Mouse (Mus musculus) adrenal gland, adult 8-10 months (tissue): Measurements from ENCODE around the gene Specc1l. TPM values are rescaled to one million over a fixed set of nuclear protein-coding genes. Genes with fewer than 3 reads are reported as not detected.
"Not testable (repeated sequence)": the region's sequence is repeated elsewhere in the genome, so short reads cannot be mapped to it uniquely, and the experiment has no call there.

Source experiments
- DNase-seq: peaks from one replicate; pipeline ENCODE4 v3.0.0; 2022
- total RNA-seq, 4 experiments: library from RNA; stranded (reverse); gene quantifications; 2 replicates each; pipeline ENCODE4 v1.2.4; 2022

Gene Specc1l
- total RNA-seq, 4 experiments from 2014 or later: 62.7 to 81.0 (median 64.4) TPM

DNA sequence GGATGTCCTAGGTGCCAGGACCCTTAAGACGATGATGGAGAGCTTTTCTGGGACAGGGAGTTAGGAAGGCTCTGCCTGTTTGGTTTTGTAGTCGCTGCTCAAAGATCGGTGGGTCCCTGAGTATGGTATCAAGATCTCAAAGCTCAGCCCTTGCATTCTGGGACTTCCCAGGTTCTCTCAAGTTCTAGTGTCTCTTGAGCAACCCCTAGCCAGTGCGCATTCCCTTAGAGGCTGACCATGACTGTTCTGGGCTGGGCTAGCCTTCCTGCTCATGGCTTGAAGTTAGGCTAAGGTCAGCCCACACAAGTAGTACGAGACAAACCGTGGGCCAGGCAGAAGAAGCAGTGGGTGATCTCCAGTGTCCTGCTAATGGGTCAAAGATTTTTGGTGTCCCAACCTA lies 106.3 kb downstream of the Specc1l start:
- no peak for DNase-seq

- no peak for DNase-seq
Observed at GRCm38 (mm10) chr10:75320321-75320720, 108.4 kb downstream of the Specc1l start.

- no peak for DNase-seq
Observed at GRCm38 (mm10) chr10:75322966-75323365, 111.1 kb downstream of the Specc1l start.

DNA sequence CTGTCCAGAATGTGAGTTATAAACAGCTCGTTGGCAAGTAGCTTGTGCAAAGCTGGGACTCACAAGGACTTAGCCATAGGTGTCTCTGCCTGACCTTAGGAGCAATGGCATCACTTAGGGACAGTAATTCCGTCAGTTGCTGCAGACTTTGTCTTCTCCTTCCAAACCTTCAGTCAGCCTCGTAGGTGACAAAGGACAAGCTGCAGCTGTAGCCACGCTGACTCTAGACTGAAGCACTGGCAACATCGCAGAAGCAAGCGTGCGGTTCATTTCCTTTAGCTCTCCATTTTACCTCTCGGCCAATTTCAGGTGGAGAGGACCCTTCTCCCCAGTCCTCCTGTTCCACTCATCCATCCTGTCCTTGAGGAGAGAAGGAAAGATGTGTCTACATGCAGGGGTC lies 112.1 kb downstream of the Specc1l start:
- no peak for DNase-seq

DNA sequence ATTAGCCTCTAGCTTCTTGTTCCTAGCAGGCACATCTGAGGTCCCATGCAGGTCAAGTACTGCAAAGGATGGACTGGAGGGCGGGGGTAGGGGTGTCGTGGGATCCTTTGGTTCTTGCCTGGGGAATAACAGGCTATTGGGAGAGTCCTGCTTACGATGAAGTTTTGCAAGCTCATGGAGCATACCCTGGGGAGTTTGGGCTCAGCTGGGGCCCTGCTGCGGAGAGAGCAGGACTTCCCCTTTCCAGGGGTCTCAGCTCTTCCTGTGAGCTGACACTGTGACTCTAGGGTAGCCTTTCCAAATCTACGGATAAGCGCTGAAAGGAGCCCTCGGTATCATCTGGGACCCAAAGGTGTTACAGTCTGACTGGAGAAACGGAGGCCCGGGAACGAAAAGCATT lies 112.5 kb downstream of the Specc1l start:
- DNase-seq: no peak

GRCm38 (mm10) chr10:75325821-75326220 lies 113.9 kb downstream of the Specc1l start:
- no peak for DNase-seq

DNA sequence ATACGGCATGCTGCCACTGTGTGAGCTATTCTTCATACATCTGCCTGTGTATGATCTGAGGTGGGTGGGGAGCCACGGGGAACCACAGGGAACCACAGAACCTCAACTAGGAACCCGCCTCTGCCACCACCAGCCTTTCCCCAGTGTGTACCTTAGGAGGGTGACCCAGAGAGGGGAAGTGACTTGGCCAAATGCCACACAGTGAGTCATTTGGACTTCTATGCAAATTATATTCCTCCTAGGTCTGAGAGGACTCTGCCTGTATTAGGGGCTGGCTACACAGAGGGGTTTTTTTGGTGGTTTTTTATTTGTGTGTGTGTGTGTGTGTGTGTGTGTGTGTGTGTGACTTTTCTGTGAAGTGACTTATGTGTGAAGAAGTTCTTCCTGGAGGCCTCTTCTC lies 114.7 kb downstream of the Specc1l start:
- DNase-seq: no peak

- no peak for DNase-seq
Observed at GRCm38 (mm10) chr10:75327081-75327480, 115.2 kb downstream of the Specc1l start.

- DNase-seq: no peak
Observed at GRCm38 (mm10) chr10:75328201-75328704, 116.4 kb downstream of the Specc1l start.

DNA sequence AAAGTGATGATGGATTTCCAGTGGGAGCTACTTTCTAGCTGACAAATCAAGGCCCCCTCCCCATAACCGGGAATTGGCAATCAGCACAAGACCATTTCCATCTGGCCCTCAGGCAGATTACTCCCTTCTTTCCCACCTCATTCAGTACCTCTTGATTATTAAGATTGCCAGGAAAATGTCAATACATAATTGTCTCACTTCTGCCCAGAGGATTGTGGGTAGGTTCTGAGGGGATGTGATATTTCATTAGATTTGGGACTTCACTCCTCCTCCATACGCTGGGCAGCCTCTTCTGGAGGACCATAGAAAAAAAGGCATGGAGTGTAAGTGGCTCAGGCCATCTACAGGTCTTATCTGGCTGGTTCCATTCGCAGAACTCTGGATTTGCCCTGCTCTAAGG lies 120.4 kb downstream of the Specc1l start:
- DNase-seq: no peak

GRCm38 (mm10) chr10:75333176-75333776 lies 121.4 kb downstream of the Specc1l start:
- no peak for DNase-seq

- no peak for DNase-seq
Observed at GRCm38 (mm10) chr10:75334175-75334574, 122.3 kb downstream of the Specc1l start.

GRCm38 (mm10) chr10:75335075-75335474 lies 123.2 kb downstream of the Specc1l start:
- no peak for DNase-seq

- no peak for DNase-seq
Observed at GRCm38 (mm10) chr10:75337231-75337630, 125.4 kb downstream of the Specc1l start.

DNA sequence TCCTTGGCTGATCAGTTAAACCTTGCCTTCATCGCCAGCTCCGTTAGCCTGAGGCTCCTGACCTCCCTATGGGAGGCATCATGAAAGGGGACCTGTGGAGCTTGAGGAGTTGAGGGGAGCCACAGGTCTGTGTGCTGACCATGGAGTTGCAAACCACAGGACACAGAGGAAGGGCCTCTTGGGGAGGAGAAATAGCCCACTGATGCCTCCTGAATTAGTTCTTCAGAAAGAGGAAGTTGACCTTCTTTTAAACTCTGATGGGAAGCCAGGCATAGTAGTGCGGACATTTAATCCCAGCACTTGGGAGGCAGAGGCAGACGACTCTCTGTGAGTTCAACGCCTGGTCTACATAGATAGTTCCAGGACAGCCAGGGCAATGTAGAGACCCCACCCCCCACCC lies 127.0 kb downstream of the Specc1l start:
- DNase-seq: no peak

- DNase-seq: no peak
Observed at GRCm38 (mm10) chr10:75339377-75339776, 127.5 kb downstream of the Specc1l start.

DNA sequence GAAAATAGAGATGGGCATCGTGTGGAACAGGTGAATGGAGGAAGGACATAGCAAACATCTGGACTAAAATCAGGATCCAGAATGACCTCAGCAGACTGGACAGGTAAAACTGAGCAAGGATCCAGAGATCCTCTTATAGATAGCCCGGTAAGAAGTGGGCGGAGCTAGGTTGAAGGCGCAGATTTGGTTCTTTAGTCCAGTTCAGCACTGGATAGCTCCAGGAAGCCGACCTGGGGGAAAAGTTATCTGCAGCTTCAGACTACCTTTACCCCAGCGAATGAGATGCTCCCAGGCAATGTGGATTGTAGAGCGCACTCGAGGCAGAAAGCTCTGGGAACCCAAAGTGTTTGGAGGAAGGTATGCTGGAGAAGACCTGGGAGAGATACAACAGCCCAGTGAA lies 130.1 kb downstream of the Specc1l start:
- DNase-seq: no peak

DNA sequence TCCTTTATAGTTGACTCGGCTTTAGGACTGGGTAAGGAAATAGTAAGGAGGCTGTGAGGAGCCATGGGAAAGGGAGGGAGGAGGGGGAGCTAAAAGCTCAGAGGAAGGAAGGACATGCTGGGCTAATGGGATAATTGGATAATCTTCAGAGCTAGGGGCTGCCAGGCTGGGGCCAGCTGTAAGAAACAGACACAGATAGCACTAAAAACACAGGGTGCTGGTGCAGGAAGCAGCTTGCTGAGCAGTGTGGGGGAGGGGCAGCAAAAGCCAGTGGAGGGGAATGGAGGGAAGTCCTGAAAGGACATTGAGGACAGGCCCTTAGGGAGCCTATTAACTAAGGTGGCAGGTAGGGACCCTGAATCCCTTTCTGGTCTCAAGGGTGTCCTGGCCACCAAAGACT lies 132.7 kb downstream of the Specc1l start:
- not testable (repeated sequence) for DNase-seq

GRCm38 (mm10) chr10:75345265-75345664 lies 133.4 kb downstream of the Specc1l start:
- DNase-seq: no peak

DNA sequence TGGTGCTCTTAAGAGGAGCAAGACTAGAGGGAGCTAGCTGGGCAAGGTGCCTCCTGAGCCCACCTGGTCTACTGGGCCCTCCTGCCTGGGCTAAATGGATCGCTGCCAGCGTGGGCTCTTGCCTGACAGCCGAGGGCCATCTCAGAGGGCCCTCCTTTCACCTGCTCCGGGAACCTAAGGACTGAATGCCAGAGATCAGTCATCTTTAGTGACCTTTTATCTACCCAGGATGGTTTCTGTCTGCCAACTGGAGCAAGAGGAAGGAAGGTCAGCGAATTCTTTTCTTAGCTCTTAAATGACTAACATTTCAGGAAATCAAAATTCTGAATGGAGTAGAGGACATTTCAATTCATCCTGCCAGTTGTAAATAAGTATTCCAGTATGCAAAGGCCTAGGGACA lies 138.7 kb downstream of the Specc1l start:
- no peak for DNase-seq

- DNase-seq: no peak
Observed at GRCm38 (mm10) chr10:75352541-75352940, 140.7 kb downstream of the Specc1l start.

GRCm38 (mm10) chr10:75353838-75354241 lies 142.0 kb downstream of the Specc1l start:
- not testable (repeated sequence) for DNase-seq

- DNase-seq: no peak
Observed at GRCm38 (mm10) chr10:75355341-75355740, 143.5 kb downstream of the Specc1l start.
